Mouse (Mus musculus): ENCODE results near the gene Sesn1. TPM values are rescaled to one million over a fixed set of nuclear protein-coding genes. Genes with fewer than 3 reads are reported as not detected.

Sesn1 gene
- 5.0 TPM for polyA plus RNA-seq (2012; fragmentation: generic; extraction: Trizol)
- long read RNA-seq, experiment 1, transcript Sesn1-201 (10 exons, 2,600 nt) = major isoform, 22 of 35 reads
- long read RNA-seq, experiment 1, transcript Sesn1-202 (10 exons, 3,809 nt) = minor isoform, 7 of 35 reads
- long read RNA-seq, experiment 1, partial matches to known transcripts = 3 of 35 reads
- long read RNA-seq, experiment 1, other reads (novel, unspliced or antisense) = 3 of 35 reads
- long read RNA-seq, experiment 2, transcript Sesn1-201 (10 exons, 2,600 nt) = minor isoform, 36 of 121 reads
- long read RNA-seq, experiment 2, transcript Sesn1-202 (10 exons, 3,809 nt) = major isoform, 81 of 121 reads
- long read RNA-seq, experiment 2, partial matches to known transcripts = 0 of 121 reads
- long read RNA-seq, experiment 2, other reads (novel, unspliced or antisense) = 4 of 121 reads

DNA sequence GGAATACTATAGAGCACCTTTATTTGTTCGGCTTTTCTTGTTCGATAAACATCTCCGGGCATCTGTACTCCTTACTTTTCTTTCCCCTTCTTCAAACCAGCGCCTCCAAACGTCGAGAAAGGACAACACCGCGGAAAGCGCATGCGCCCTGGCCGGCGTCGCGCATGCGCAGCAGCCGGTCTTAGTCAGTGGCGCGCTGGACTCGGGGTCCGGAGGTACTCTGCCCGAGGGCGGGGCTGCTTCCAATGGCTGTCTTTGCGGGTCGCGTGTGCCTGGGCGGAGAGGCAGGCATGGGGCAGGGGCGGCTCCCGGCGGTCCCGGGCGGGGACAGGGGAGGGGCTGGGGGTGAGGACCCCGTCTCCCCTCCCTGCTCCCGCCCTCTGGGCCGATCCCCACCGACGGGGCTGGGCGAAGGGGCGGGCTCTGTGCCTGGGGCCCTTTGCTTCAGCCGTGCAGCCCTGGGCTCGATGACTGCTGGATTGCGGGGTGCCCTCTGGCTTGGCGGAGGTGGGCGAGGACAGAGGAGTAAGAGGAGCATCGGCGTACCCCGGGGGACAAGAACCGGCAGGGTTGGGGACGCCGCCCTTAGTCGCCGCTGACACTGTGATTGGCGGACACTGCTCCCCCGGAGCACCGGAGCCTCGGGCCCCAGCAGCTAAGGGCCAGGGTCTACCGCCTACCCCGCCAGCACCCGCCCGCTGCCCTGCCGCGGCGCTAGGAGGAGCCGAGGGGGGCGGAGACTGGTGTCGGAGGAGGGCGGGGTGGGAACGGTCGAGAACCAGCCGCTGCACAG, at the start of gene Sesn1, which contains the start of gene Cep57l1:
Gene Sesn1, plus strand, starts transcription at position 165 of the 793 bp plus-strand sequence.
Gene Cep57l1, minus strand, starts transcription at position 101 of the 793 bp plus-strand sequence.
- H3K36me3 ChIP-seq (ENCODE audit: control insufficient read depth, insufficient read depth) = no peaks in the 10 kb centered on the region
- peak within 1 kb of the TSS; percentile 55 for H3K4me3 ChIP-seq (ENCODE audit: insufficient read depth, poor library complexity, severe bottlenecking)
- peaks cover 84% of the 10 kb centered on the region for H3K79me2 ChIP-seq (ENCODE audit: control insufficient read depth, insufficient read depth)
- TF ChIP-seq USF1 (IDR thresholded peaks at IDR 0.05; ENCODE audit: low read depth) (no peak), FOSL1 (IDR thresholded peaks at IDR 0.05; ENCODE audit: insufficient read depth, low read length, poor library complexity, severe bottlenecking) (no peak), CTCF (IDR thresholded peaks at IDR 0.05; ENCODE audit: control insufficient read depth, insufficient read depth, insufficient read length) (no peak), CEBPB (IDR thresholded peaks at IDR 0.05; ENCODE audit: low read depth) (no peak), MYOG (IDR thresholded peaks at IDR 0.05; ENCODE audit: control insufficient read depth, extremely low read depth, insufficient read length) (no peak), MYOD1 (IDR thresholded peaks at IDR 0.05; ENCODE audit: control insufficient read depth, insufficient read length, low read depth) (no peak), MAX (IDR thresholded peaks at IDR 0.05) (no peak)
- H3ac ChIP-seq (ENCODE audit: control insufficient read depth, insufficient read length, low read depth) = peak within 1 kb of the TSS; percentile 86
- no peaks in the 10 kb centered on the region for H3K27me3 ChIP-seq (ENCODE audit: control insufficient read depth, insufficient read depth, insufficient read length)
- H3K79me3 ChIP-seq (ENCODE audit: low read depth) = peaks cover 20% of the 10 kb centered on the region

DNA sequence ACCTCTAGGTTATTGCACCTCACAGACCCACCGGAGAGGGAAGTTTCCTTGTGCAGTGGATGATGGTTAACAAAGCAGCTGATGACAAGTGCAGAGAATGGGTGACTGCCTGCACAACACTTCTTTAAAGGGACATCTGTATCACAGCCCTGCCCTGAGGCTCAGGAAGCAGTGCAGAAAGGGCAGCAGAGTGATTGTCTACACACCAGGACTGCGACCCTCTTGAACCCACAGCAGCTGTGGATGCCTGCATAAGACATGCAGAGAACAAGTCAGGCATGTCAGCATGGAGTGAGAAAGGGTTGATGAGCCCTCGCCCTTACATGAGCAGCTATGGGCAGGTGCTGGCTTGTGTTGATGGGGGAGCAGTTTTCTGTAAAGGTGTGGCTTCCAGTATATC, 48.9 kb upstream of the Sesn1 start:
- H3K79me3 ChIP-seq (ENCODE audit: low read depth) = no peaks in the 10 kb centered on the region
- H3K27me3 ChIP-seq (ENCODE audit: control insufficient read depth, insufficient read depth, insufficient read length) = no peaks in the 10 kb centered on the region
- no peaks in the 10 kb centered on the region for H3K79me2 ChIP-seq (ENCODE audit: control insufficient read depth, insufficient read depth)
- no peak for TF ChIP-seq USF1 (IDR thresholded peaks at IDR 0.05; ENCODE audit: low read depth)
- H3ac ChIP-seq (ENCODE audit: control insufficient read depth, insufficient read length, low read depth) = no peak overlapping the region
- no peak overlapping the region for H3K4me3 ChIP-seq (ENCODE audit: insufficient read depth, poor library complexity, severe bottlenecking)
- no peaks in the 10 kb centered on the region for H3K36me3 ChIP-seq (ENCODE audit: control insufficient read depth, insufficient read depth)

DNA sequence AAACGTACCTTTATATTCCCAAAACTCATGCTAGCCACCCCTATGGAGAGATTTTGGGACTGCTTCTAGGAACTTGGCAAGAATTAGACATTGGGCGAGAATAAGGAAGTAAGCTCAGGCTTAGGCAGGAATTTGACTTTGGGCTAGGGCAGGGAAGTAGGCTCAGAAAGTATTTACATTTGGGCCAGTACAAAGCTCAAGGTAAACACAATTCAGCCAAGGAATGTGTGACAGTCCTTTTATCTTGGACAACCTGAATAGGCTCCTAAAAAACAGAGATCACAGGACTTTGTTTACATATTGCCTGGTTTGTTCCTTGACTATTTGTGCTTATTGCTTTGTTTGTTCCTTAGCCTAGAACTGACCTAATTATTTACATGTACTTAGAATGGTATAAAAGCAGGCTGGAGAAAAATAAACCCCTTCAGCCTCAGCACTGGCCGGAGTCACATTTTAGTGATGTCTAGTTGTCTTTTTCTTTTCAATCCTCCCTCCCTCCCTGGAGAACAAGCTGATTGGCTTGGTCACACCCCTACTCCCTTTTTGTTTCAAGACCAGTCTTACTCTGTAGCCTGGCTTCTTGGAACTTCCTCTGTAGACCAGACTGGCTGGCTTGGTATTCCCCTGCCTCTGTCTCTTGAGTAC, 45.9 kb upstream of the Sesn1 start:
- Histone ChIP-seq H3K79me3 (ENCODE audit: low read depth) (no peaks in the 10 kb centered on the region), H3K27me3 (ENCODE audit: control insufficient read depth, insufficient read depth, insufficient read length) (no peaks in the 10 kb centered on the region), H3ac (ENCODE audit: control insufficient read depth, insufficient read length, low read depth) (no peak overlapping the region), H3K4me3 (ENCODE audit: insufficient read depth, poor library complexity, severe bottlenecking) (no peak overlapping the region), H3K36me3 (ENCODE audit: control insufficient read depth, insufficient read depth) (no peaks in the 10 kb centered on the region), H3K79me2 (ENCODE audit: control insufficient read depth, insufficient read depth) (no peaks in the 10 kb centered on the region)
- TF ChIP-seq MYOD1 (IDR thresholded peaks at IDR 0.05; ENCODE audit: control insufficient read depth, insufficient read length, low read depth) (no peak), MYOG (IDR thresholded peaks at IDR 0.05; ENCODE audit: control insufficient read depth, extremely low read depth, insufficient read length) (no peak), CEBPB (IDR thresholded peaks at IDR 0.05; ENCODE audit: low read depth) (no peak), USF1 (IDR thresholded peaks at IDR 0.05; ENCODE audit: low read depth) (no peak), FOSL1 (IDR thresholded peaks at IDR 0.05; ENCODE audit: insufficient read depth, low read length, poor library complexity, severe bottlenecking) (no peak), CTCF (IDR thresholded peaks at IDR 0.05; ENCODE audit: control insufficient read depth, insufficient read depth, insufficient read length) (no peak), MAX (IDR thresholded peaks at IDR 0.05) (no peak)

DNA sequence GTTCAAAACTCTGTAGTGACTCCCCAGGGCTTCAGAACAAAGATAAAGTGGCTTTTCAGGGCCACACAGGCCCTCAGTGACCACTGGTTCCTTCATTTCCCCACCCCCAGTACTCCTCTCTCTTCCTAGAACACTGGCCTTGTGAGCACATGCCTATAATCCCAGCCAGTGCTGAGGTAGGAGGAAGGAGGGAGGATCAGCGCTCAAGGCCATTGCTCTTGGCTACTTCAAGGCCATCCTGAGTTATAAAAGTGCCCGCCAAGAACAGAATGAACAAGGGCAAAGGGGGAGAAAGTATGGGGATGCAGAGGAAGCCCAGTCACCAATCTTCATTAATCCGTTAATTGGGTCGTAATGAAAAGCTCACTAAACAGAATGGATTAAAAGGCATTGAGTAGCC, 44.1 kb upstream of the Sesn1 start:
- no peak overlapping the region for H3K4me3 ChIP-seq (ENCODE audit: insufficient read depth, poor library complexity, severe bottlenecking)
- H3K79me2 ChIP-seq (ENCODE audit: control insufficient read depth, insufficient read depth) = no peaks in the 10 kb centered on the region
- H3ac ChIP-seq (ENCODE audit: control insufficient read depth, insufficient read length, low read depth) = no peak overlapping the region
- TF ChIP-seq CEBPB (IDR thresholded peaks at IDR 0.05; ENCODE audit: low read depth) (no peak), MYOG (IDR thresholded peaks at IDR 0.05; ENCODE audit: control insufficient read depth, extremely low read depth, insufficient read length) (no peak), MYOD1 (IDR thresholded peaks at IDR 0.05; ENCODE audit: control insufficient read depth, insufficient read length, low read depth) (no peak), MAX (IDR thresholded peaks at IDR 0.05) (no peak), CTCF (IDR thresholded peaks at IDR 0.05; ENCODE audit: control insufficient read depth, insufficient read depth, insufficient read length) (no peak), USF1 (IDR thresholded peaks at IDR 0.05; ENCODE audit: low read depth) (no peak), FOSL1 (IDR thresholded peaks at IDR 0.05; ENCODE audit: insufficient read depth, low read length, poor library complexity, severe bottlenecking) (no peak)
- no peaks in the 10 kb centered on the region for H3K79me3 ChIP-seq (ENCODE audit: low read depth)
- H3K27me3 ChIP-seq (ENCODE audit: control insufficient read depth, insufficient read depth, insufficient read length) = no peaks in the 10 kb centered on the region
- H3K36me3 ChIP-seq (ENCODE audit: control insufficient read depth, insufficient read depth) = no peaks in the 10 kb centered on the region

DNA sequence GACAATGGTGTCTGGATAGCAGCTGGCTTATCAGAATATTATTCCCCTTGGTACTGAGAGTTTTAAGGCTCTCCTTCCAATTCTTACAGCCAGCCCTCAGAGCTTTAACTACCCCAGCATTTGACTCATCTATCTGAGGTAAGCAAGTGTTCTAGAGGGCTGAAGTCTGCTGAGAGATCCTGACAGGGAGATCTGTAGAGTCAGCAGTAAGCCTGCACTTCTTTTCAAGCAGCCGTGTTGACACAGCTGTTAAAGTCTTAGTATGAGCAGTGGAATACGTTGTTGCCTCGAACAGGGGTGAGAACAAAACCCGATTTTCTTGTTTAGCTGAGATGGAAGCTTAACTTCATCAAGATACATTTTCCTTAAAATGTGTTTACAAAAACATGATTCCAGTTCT, 43.5 kb upstream of the Sesn1 start:
- no peaks in the 10 kb centered on the region for H3K79me2 ChIP-seq (ENCODE audit: control insufficient read depth, insufficient read depth)
- no peak for TF ChIP-seq CEBPB (IDR thresholded peaks at IDR 0.05; ENCODE audit: low read depth)
- no peak for TF ChIP-seq MYOD1 (IDR thresholded peaks at IDR 0.05; ENCODE audit: control insufficient read depth, insufficient read length, low read depth)
- no peak for TF ChIP-seq FOSL1 (IDR thresholded peaks at IDR 0.05; ENCODE audit: insufficient read depth, low read length, poor library complexity, severe bottlenecking)
- TF ChIP-seq MYOG (IDR thresholded peaks at IDR 0.05; ENCODE audit: control insufficient read depth, extremely low read depth, insufficient read length) = no peak
- no peak for TF ChIP-seq USF1 (IDR thresholded peaks at IDR 0.05; ENCODE audit: low read depth)
- no peak for TF ChIP-seq CTCF (IDR thresholded peaks at IDR 0.05; ENCODE audit: control insufficient read depth, insufficient read depth, insufficient read length)
- TF ChIP-seq MAX (IDR thresholded peaks at IDR 0.05) = no peak
- H3ac ChIP-seq (ENCODE audit: control insufficient read depth, insufficient read length, low read depth) = no peak overlapping the region
- no peaks in the 10 kb centered on the region for H3K27me3 ChIP-seq (ENCODE audit: control insufficient read depth, insufficient read depth, insufficient read length)
- no peaks in the 10 kb centered on the region for H3K36me3 ChIP-seq (ENCODE audit: control insufficient read depth, insufficient read depth)
- H3K79me3 ChIP-seq (ENCODE audit: low read depth) = no peaks in the 10 kb centered on the region
- no peak overlapping the region for H3K4me3 ChIP-seq (ENCODE audit: insufficient read depth, poor library complexity, severe bottlenecking)

Data from C2C12 (cell line).